Mouse (Mus musculus) midbrain, embryonic 13.5 days (tissue): ENCODE results near the gene Rtn1. TPM values are rescaled to one million over a fixed set of nuclear protein-coding genes. Genes with fewer than 3 reads are reported as not detected.

Source experiments
- polyA plus RNA-seq: library from polyadenylated mRNA; unstranded; fragments of >200 nt; fragmentation: Nextera tagmentation; extraction: Ambion mirVana; gene quantifications from 2 replicates; pipeline ENCODE4 v1.2.1, GENCODE M21; 2015

Gene Rtn1
- polyA plus RNA-seq, 1 experiment from 2014 or later: 1,917 TPM

Other genes starting within 250 kb of the Rtn1 start
- not detected in 2 replicates for gene Ccdc175, start 224.0 kb downstream of the Rtn1 start, polyA plus RNA-seq
- 3.2 and 4.2 TPM in 2 replicates for gene Lrrc9, start 32.8 kb upstream of the Rtn1 start, polyA plus RNA-seq
- gene Pcnx4, start 127.3 kb upstream of the Rtn1 start, polyA plus RNA-seq: 18.6 and 19.0 TPM in 2 replicates
- gene Gm4756, start 240.6 kb upstream of the Rtn1 start, polyA plus RNA-seq: not detected in 2 replicates